Comparison of ENCODE assay signal across 9 mouse cellular contexts in the genomic region with DNA sequence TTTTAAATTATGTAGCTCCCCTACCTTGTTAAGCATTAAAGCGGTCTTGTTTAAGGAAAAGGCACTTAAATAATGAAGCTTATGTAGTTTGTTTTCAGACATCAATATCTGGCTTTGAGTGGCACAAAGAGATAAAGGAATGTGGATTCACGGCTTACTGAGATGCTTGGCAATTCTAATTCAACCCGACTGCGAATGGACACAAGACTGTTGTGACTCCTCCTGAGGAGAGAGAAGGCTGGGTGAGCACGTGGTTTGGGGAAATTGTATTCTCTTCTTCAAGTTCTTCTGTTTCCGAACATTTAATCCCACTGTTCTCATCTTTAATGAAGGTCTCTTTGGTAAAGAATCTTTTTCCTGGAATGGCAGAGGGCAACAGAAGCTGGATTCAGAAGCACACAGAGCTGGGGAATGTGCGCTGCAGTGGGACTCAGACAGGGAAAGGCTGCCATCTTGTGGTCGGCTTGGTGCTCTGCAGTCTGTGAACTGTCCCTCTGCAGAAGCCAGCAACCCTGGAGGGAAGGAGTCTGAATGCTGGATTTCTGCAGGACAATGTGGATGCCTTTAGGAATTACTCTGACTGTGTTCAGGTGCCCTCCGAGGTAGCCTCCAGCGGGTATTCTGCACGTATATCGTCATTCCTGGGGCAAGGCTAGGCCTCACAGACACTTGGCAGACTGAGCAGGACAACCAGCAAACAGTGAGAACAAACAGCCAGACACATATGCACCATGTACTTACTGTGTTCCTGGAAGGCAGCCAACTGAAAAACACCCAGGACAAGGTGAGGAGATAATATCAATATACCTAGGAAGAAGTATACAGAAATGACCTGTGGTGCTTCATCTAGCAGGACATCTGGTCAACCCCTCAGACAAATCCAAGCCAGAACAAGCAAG. TPM values are rescaled to one million over a fixed set of nuclear protein-coding genes. Genes with fewer than 3 reads are reported as not detected.
DNase-seq lines count a peak whose midpoint lies in the region; ATAC-seq and TF ChIP-seq lines count a peak whose summit lies in the region.
"Had no signal": no experiment of that assay in that cellular context is flagged by ENCODE, and none has a peak within 500 bp of the region (broad histone marks: within the 10 kb centered on the region; RNA-seq: fewer than 3 reads in every experiment).

No protein-coding gene starts in this region.

- H3K36me3 ChIP-seq in MEL (ENCODE audit: control insufficient read depth in 1 of 2, insufficient read depth in 2 of 2, low read length in 2 of 2), result no peaks in the 10 kb centered on the region
- no peaks in the 10 kb centered on the region for H3K36me3 ChIP-seq in lung, embryonic 14.5 days (ENCODE audit: insufficient read depth)
- H3K36me3 ChIP-seq: liver, embryonic 15.5 days had no signal

- peak; percentile 48 for DNase-seq in MEL (ENCODE audit: low read depth, low spot score)
- peak; percentile 88 for DNase-seq in brain, embryonic 14.5 days (ENCODE audit: low read depth)
- DNase-seq in heart, postnatal 36 days, result peak; percentile 51 to 65
- DNase-seq in layer of hippocampus, adult 11-12 months (ENCODE audit: low spot score), result peak; percentile 77
- DNase-seq in lung, embryonic 14.5 days, result peak; percentile 88
- peak; percentile 77 for DNase-seq in retina, postnatal 1 day
- no peak for DNase-seq in T-cell, adult 2 months (ENCODE audit: low spot score)

- no peak for TF ChIP-seq POLR2A in MEL (IDR thresholded peaks at IDR 0.05; ENCODE audit: control insufficient read depth in 1 of 2, insufficient read depth in 1 of 2, low read depth in 1 of 2, low read length in 2 of 2, poor library complexity in 1 of 2)
- no peak for TF ChIP-seq POLR2A in brain, embryonic 14.5 days (IDR thresholded peaks at IDR 0.05; ENCODE audit: borderline replicate concordance, extremely low read depth, insufficient read depth, insufficient read length, poor library complexity, severe bottlenecking)

- no peak overlapping the region for H3K9ac ChIP-seq in MEL (ENCODE audit: control insufficient read depth, low read depth, low read length, poor library complexity, severe bottlenecking)
- no peak overlapping the region for H3K9ac ChIP-seq in lung, embryonic 14.5 days
- H3K9ac ChIP-seq: liver, embryonic 15.5 days had no signal

- WGBS in lung, embryonic 14.5 days, result 15% methylated on average over 12 of the region's 12 CpGs

- no peak for TF ChIP-seq EP300 in MEL (IDR thresholded peaks at IDR 0.05; ENCODE audit: low read depth in 1 of 2, low read length in 2 of 2)

- H3K27me3 ChIP-seq in MEL (ENCODE audit: control insufficient read depth in 1 of 2, insufficient read depth in 2 of 2, low read length in 2 of 2), result no peaks in the 10 kb centered on the region
- H3K27me3 ChIP-seq in lung, embryonic 14.5 days (ENCODE audit: insufficient read depth, low read length), result 0 out of 2 replicates have a peak, but pooled peaks cover 12% of the 10 kb centered on the region

- H3K9me3 ChIP-seq in MEL (replicated peaks; ENCODE audit: insufficient read depth, low read length), result no peaks in the 10 kb centered on the region
- no peaks in the 10 kb centered on the region for H3K9me3 ChIP-seq in lung, embryonic 14.5 days (ENCODE audit: low read depth, low read length)
- H3K9me3 ChIP-seq: liver, embryonic 15.5 days had no signal

- TF ChIP-seq CTCF in MEL (IDR thresholded peaks at IDR 0.05 in 2 of 3, conservative IDR thresholded peaks at IDR 0.05 in 1 of 3; ENCODE audit: control insufficient read depth in 1 of 3, insufficient read depth in 1 of 3, low read depth in 2 of 3, low read length in 3 of 3, poor library complexity in 1 of 3, severe bottlenecking in 1 of 3), result peak; percentile 72 to 88 (median 80)
- peak; percentile 100 for TF ChIP-seq CTCF in brain, embryonic 14.5 days (IDR thresholded peaks at IDR 0.05; ENCODE audit: borderline replicate concordance, extremely low read depth, insufficient read depth, insufficient read length)
- TF ChIP-seq CTCF in lung, embryonic 14.5 days (IDR thresholded peaks at IDR 0.05; ENCODE audit: low read depth), result peak; percentile 95

- intact Hi-C loops in heart, postnatal 36 days (cut with DNase I), result loop anchor here (1.0 to 5.0 kb wide), 2 partner anchors 350 to 674 kb away; no protein-coding TSS in a partner anchor

- H3K4me2 ChIP-seq in lung, embryonic 14.5 days, result no peak overlapping the region
- H3K4me2 ChIP-seq: liver, embryonic 15.5 days had no signal

- ATAC-seq in erythroid progenitor cell, adult 5-6 weeks (replicated peaks; ENCODE audit: low FRiP score, poor library complexity, severe bottlenecking), result peak; percentile 57
- ATAC-seq in lung, embryonic 14.5 days (ENCODE audit: insufficient read depth), result peak; percentile 91

- no peaks in the 10 kb centered on the region for H3K4me1 ChIP-seq in MEL (ENCODE audit: control insufficient read depth in 1 of 2, insufficient read depth in 2 of 2, low read length in 2 of 2)
- H3K4me1 ChIP-seq in lung, embryonic 14.5 days (ENCODE audit: insufficient read depth), result no peaks in the 10 kb centered on the region
- H3K4me1 ChIP-seq: liver, embryonic 15.5 days had no signal

- no peak overlapping the region for H3K4me3 ChIP-seq in MEL (ENCODE audit: control insufficient read depth in 1 of 2, insufficient read depth in 1 of 2, low read depth in 2 of 2, low read length in 2 of 2)
- H3K4me3 ChIP-seq in lung, embryonic 14.5 days (ENCODE audit: low read depth, low read length), result no peak overlapping the region
- H3K4me3 ChIP-seq: liver, embryonic 15.5 days had no signal

- H3K27ac ChIP-seq in MEL (ENCODE audit: control insufficient read depth, low read depth, low read length), result no peak overlapping the region
- H3K27ac ChIP-seq in lung, embryonic 14.5 days (ENCODE audit: low read depth), result no peak overlapping the region
- H3K27ac ChIP-seq: liver, embryonic 15.5 days had no signal

- peak; percentile 58 for TF ChIP-seq RAD21 in MEL (IDR thresholded peaks at IDR 0.05; ENCODE audit: low read depth, low read length)

- no peaks in the 10 kb centered on the region for H3K79me2 ChIP-seq in MEL (ENCODE audit: control insufficient read depth, insufficient read depth, low read length, poor library complexity)

TF ChIP-seq in MEL, 35 proteins besides CTCF, POLR2A, EP300 and RAD21:
- no peak for TF ChIP-seq ZKSCAN1 (IDR thresholded peaks at IDR 0.05; ENCODE audit: low read depth, low read length)
- peak; percentile 53 for TF ChIP-seq SMC3 (IDR thresholded peaks at IDR 0.05; ENCODE audit: low read depth, low read length)

RNA-seq across cellular contexts. Expression of a gene that starts 54.0 kb away (rescaled TPM):
- not detected in 2 replicates for total RNA-seq in MEL (2012; rRNA removed)
- not detected for polyA plus RNA-seq in MEL (2012; ENCODE audit: insufficient read depth in 1 of 2, insufficient read length in 2 of 2, low read depth in 1 of 2, low replicate concordance in 2 of 2, missing spikeins in 1 of 2)
- 0.55 and 0.85 TPM in 2 replicates for polyA plus RNA-seq in brain, embryonic 14.5 days (2012; rRNA removed)
- not detected in 2 replicates for total RNA-seq in erythroid progenitor cell, adult 5-6 weeks (2015; ENCODE audit: low replicate concordance)
- not detected in 2 replicates for total RNA-seq in erythroid progenitor cell, adult 5-6 weeks (2017; ENCODE audit: low replicate concordance)
- total RNA-seq in heart, postnatal 36 days (2021), result not detected
- polyA plus RNA-seq in lung, embryonic 14.5 days (2014; fragmentation: Nextera tagmentation; extraction: Ambion mirVana), result 0.07 TPM in 1 of 2 replicates, not detected in the other
- polyA plus RNA-seq: liver, embryonic 15.5 days had no signal
